Mouse (Mus musculus) bone marrow, adult 2 months (tissue): ENCODE results near the gene Muc4. TPM values are rescaled to one million over a fixed set of nuclear protein-coding genes. Genes with fewer than 3 reads are reported as not detected.

Source experiments
- H3K27ac ChIP-seq: fragments of 200-500 bp; 2 replicates; pipeline ENCODE4 v1.5.1; 2012; ENCODE audit warnings: low read depth, mild to moderate bottlenecking, control low read depth, inconsistent platforms, low read length; ENCODE audit not compliant: control insufficient read depth, poor library complexity, insufficient read depth
- H3K4me1 ChIP-seq: fragments of 200-500 bp; 2 replicates; pipeline ENCODE4 v1.6.1; 2011; ENCODE audit warnings: low read length; ENCODE audit not compliant: control insufficient read depth, insufficient read depth
- H3K4me3 ChIP-seq: fragments of 200-500 bp; replicated peaks from 2 replicates; pipeline ENCODE3; 2011; ENCODE audit warnings: mild to moderate bottlenecking, low read depth, low read length, control low read depth; ENCODE audit not compliant: control insufficient read depth
- CTCF ChIP-seq: fragments of 200-500 bp; IDR thresholded peaks from 2 replicates; pipeline ENCODE4 v1.5.1; 2011; ENCODE audit warnings: low read length, control low read depth; ENCODE audit not compliant: control insufficient read depth, insufficient read depth
- POLR2A ChIP-seq: fragments of 200-500 bp; IDR thresholded peaks from 2 replicates; pipeline ENCODE4 v1.6.1; 2011; ENCODE audit warnings: low read depth, mild to moderate bottlenecking, control low read depth, low read length, borderline replicate concordance; ENCODE audit not compliant: control insufficient read depth
- WGBS: fragments of 180-500 bp; shearing (Covaris S2); methylation state at CpG from one replicate; pipeline ENCODE4 v1.1.7; 2018; 5-methylcytosine and 5-hydroxymethylcytosine counted together
- polyA plus RNA-seq: library from polyadenylated mRNA; stranded (reverse); fragments of >200 nt; gene quantifications from 2 replicates; pipeline ENCODE4 v1.2.4, GENCODE M21; 2011; ENCODE audit warnings: low replicate concordance; ENCODE audit not compliant: missing spikeins, insufficient read depth, insufficient read length

Gene Muc4
- polyA plus RNA-seq, 1 experiment: not detected

- Histone ChIP-seq H3K4me3 (no peak overlapping the region), H3K27ac (no peak overlapping the region), H3K4me1 (peaks cover 3% of the 10 kb centered on the region)
- WGBS: 31% methylated on average over 6 of the region's 6 CpGs
- TF ChIP-seq CTCF: no peak
- TF ChIP-seq POLR2A: no peak
These were observed 67.7 kb downstream of the Muc4 start for GRCm38 (mm10) chr16:32803252-32803853.

- no peak for TF ChIP-seq CTCF
- H3K4me3 ChIP-seq: no peak overlapping the region
- H3K27ac ChIP-seq: no peak overlapping the region
- 37% methylated on average over 5 of the region's 5 CpGs for WGBS
- peaks cover 3% of the 10 kb centered on the region for H3K4me1 ChIP-seq
These were observed 68.2 kb downstream of the Muc4 start for GRCm38 (mm10) chr16:32803901-32804300.

- H3K27ac ChIP-seq: no peak overlapping the region
- no peak for TF ChIP-seq POLR2A
- TF ChIP-seq CTCF: no peak
- peaks cover 3% of the 10 kb centered on the region for H3K4me1 ChIP-seq
- no peak overlapping the region for H3K4me3 ChIP-seq
- 44% methylated on average over 7 of the region's 7 CpGs for WGBS
These were observed 69.5 kb downstream of the Muc4 start for GRCm38 (mm10) chr16:32805151-32805550.

GRCm38 (mm10) chr16:32807408-32808185 lies 71.9 kb downstream of the Muc4 start:
- no peak overlapping the region for H3K27ac ChIP-seq
- H3K4me1 ChIP-seq: peaks cover 3% of the 10 kb centered on the region
- 36% methylated on average over 8 of the region's 8 CpGs for WGBS
- no peak overlapping the region for H3K4me3 ChIP-seq
- TF ChIP-seq CTCF: no peak
- TF ChIP-seq POLR2A: no peak

- no peak within 1 kb of the TSS for H3K27ac ChIP-seq
- H3K4me3 ChIP-seq: no peak within 1 kb of the TSS
- no peak for TF ChIP-seq POLR2A
- no peak for TF ChIP-seq CTCF
- 85% methylated on average over 4 of the region's 4 CpGs for WGBS
- H3K4me1 ChIP-seq: peaks cover 3% of the 10 kb centered on the region
These were observed 74.6 kb downstream of the Muc4 start, which contains the start of gene Smbd1 for GRCm38 (mm10) chr16:32810321-32810720. Gene Smbd1 (minus strand): TSS chr16:32810477.

- Histone ChIP-seq H3K27ac (no peak overlapping the region), H3K4me1 (no peaks in the 10 kb centered on the region), H3K4me3 (no peak overlapping the region)
- TF ChIP-seq POLR2A (no peak), CTCF (peak; percentile 90)
- 1% methylated on average over 9 of the region's 9 CpGs for WGBS
These were observed 77.2 kb downstream of the Muc4 start for GRCm38 (mm10) chr16:32812888-32813361.

- Histone ChIP-seq H3K4me3 (no peak overlapping the region), H3K27ac (no peak overlapping the region), H3K4me1 (no peaks in the 10 kb centered on the region)
- TF ChIP-seq CTCF (no peak), POLR2A (no peak)
- 49% methylated on average over 9 of the region's 9 CpGs for WGBS
These were observed 77.7 kb downstream of the Muc4 start for GRCm38 (mm10) chr16:32813362-32813761.

- Histone ChIP-seq H3K27ac (no peak overlapping the region), H3K4me3 (no peak overlapping the region), H3K4me1 (no peaks in the 10 kb centered on the region)
- 76% methylated on average over 3 of the region's 3 CpGs for WGBS
- TF ChIP-seq POLR2A (no peak), CTCF (no peak)
These were observed 78.1 kb downstream of the Muc4 start for GRCm38 (mm10) chr16:32813771-32814170.
